Mouse (Mus musculus) stomach, postnatal 0 days (tissue): ENCODE measurements around the gene D130052B06Rik.

Experiments used
- CTCF ChIP-seq: IDR thresholded peaks from 2 replicates; pipeline ENCODE4 v1.5.1; 2016; ENCODE audit warnings: antibody characterized with exemption, low read depth, mild to moderate bottlenecking, moderate library complexity
- EP300 ChIP-seq: optimal IDR thresholded peaks from 2 replicates; pipeline ENCODE3; 2016; ENCODE audit warnings: antibody characterized with exemption

GRCm38 (mm10) chr11:33670105-33670965 lies 71.2 kb downstream of the D130052B06Rik start:
- TF ChIP-seq CTCF (no peak), EP300 (no peak)
